Mouse (Mus musculus) gastrocnemius, adult 18-20 months (tissue): Measurements from ENCODE around the gene Atp5h. TPM values are rescaled to one million over a fixed set of nuclear protein-coding genes. Genes with fewer than 3 reads are reported as not detected.
"Not testable (repeated sequence)": the region's sequence is repeated elsewhere in the genome, so short reads cannot be mapped to it uniquely, and the experiment has no call there.

Experiments
- DNase-seq: peaks from one replicate; pipeline ENCODE4 v3.0.0; 2021; ENCODE audit warnings: low spot score
- total RNA-seq, 2 experiments: library from RNA; stranded (reverse); gene quantifications; 2 replicates each; pipeline ENCODE4 v1.2.3; 2021

Gene Atp5h
- total RNA-seq, 2 experiments from 2014 or later = 772 to 857 TPM

DNA sequence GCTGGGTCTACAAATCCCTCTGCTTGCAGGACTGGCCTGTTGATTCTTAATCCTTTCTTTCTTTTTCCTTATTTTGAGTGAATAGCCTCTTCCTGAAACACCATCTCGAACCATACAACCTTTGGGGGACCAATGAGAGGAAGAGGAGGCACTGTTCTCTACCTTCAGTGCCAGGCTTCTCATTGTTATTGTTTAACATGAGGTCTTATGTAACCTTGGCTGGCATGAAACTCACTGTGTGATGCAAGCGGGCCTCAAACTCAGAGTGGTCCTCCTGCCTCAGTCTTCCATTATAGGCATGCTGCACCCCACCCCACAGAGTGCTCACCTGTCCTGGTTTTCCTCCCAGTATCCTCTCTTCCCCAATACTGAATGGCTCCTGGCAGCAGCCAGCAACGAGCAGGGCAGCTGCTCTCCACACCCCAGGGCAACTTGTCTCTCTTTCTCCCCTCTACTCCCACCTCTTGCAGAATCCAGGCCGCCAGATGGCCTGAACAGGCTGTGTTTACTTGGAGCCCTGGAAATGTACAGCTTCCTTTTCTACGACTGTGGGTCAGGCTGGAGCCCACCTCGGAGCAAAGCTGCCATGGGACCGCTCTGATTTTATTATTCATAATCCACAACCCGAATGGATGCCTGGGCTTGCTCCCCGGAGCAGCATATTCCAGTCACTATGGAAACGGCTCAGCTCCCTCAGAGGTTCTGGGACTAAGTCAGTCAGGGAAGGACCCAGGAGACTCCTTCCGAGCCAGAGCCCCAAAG is 19.0 kb downstream of the Atp5h start:
- no peak for DNase-seq

GRCm38 (mm10) chr11:115400126-115400525 is 19.6 kb downstream of the Atp5h start:
- DNase-seq = no peak

DNA sequence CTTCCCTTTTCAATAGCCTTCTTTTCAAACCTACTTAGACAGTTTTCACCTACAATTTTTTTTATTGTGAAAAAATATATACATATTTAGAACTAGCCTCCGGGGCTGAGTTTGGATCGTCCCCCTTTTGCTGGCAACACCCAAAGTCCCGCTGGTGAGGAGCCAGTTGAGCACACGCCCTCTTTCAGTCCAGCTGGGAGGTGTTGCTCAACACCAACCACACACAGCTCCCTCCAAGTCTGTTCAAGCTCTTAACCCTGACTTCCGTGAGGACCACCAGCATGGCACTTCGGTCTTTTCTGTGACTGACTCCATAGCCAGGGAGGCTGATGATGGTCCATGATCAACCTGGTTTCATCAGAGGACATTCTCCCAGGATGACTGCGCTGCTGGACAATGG is 21.7 kb downstream of the Atp5h start:
- no peak for DNase-seq

- no peak for DNase-seq
These were observed 25.9 kb downstream of the Atp5h start for GRCm38 (mm10) chr11:115393721-115394325.

DNA sequence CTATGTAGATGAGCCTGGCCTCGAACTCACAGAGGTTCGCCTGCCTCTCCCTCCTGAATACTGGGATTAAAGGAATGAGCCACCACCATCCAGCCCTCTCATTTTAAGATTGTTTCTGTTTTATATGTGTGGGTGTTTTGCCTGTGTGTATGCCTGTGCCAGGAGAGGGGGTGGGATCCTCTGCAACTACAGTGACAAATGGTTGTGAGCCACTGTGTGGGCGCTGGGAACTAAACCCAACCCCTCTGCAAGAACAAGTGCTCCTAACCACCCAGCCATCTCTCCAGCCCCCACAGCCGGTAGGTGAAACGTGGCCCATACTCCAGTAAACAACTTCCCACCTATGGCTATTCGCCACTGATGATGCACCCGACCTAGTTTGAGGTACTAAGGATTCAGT is 28.4 kb downstream of the Atp5h start:
- DNase-seq = no peak

GRCm38 (mm10) chr11:115386859-115387258 is 32.9 kb downstream of the Atp5h start:
- not testable (repeated sequence) for DNase-seq

- no peak for DNase-seq
These were observed 35.2 kb downstream of the Atp5h start for GRCm38 (mm10) chr11:115384587-115384986.

DNA sequence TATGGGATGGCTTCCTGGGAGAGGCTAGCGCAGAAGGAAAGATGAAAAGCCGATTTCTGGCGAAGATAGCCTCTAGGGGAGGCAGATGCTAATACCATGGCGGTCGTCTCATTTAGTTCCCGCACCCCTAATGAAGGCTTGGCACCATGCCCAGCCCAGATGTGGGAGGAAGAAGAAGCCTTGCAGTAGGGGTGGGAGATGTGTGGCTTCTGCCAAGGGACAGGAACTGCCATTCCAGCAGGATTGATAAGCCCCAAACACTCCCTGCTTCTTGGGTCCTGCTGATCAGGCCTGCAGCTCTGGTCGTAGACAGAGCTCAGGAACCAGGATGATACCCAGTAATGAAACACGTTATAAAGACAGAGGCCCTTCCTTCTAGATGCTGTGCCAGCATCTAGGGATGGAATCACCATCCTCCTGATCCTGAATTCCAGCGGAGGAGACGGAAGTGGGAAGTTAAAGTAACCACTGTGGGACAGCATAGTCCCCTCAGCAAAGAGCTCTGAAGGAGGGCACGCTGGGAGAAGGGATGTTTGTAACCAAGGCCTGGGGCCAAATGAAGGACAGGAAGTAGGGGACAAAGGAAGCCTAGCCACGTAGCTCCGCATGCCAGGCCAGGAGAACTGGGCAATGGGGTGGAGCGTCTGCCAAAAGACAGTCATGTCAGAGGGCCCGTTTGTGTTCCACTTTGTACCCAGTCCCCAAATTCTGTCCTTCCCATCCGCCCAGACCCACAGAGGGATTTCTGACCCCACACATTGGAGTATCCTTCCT is 35.9 kb downstream of the Atp5h start:
- no peak for DNase-seq

DNA sequence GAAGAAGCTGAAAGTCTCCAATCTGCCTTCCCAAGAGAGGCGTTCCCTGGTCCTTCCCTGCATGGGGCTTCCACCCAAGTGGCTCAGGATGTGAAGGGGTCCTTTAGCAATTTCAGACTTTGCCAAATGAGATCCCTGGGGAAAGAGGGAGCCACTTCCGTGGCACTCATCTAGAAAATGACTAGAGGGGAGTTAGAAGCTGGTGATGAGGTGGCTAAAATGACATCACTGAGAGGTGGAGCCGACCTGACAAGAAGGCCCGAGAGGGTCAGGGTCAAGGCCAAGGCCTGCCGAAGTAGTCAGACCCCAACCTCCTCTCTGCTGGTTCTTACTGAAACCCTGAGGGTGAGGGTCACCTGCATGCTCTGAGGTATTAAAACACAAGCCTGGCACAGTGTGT is 36.9 kb downstream of the Atp5h start:
- no peak for DNase-seq

- DNase-seq = peak; percentile 91
These were observed 37.8 kb downstream of the Atp5h start, which contains the start of gene Cdr2l for GRCm38 (mm10) chr11:115381743-115382539. Cdr2l (plus strand) TSS chr11:115381916.

DNA sequence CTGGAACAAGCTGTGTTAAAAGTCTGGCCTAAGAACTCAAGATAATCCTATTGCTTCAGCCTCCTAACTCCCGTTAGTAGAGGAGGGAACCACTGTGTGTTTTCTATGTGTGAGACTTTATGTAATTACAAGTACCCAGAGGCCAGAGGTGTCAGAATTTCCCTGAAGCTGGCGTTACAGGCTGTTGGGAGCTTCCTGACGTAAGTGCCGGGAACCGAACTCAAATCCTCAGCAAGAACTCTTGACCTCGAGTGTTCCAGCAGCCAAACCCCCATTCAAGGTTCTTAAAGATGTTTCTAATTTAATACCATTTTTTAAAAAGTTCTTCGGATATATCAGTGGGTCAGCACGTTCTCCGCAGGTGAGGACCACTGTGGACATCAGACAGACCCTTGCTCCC is 38.5 kb downstream of the Atp5h start:
- DNase-seq = no peak

DNA sequence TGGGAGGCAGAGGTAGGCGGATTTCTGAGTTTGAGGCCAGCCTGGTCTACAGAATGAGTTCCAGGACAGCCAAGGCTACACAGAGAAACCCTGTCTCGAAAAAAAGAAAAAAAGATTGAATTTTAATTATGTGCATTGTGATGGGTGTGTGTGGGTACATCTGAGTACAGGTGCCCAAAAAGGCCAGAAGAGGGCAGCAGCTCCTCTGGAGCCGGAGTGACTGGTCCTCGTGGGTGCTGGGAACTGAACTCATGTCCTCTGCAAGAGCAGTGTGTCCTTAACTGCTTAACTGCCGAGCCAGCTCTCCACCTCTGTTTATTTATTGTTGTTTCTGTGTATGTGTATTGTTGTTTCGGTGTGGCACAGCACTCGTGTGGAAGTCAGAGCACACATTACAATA is 41.9 kb downstream of the Atp5h start:
- DNase-seq = no peak

DNA sequence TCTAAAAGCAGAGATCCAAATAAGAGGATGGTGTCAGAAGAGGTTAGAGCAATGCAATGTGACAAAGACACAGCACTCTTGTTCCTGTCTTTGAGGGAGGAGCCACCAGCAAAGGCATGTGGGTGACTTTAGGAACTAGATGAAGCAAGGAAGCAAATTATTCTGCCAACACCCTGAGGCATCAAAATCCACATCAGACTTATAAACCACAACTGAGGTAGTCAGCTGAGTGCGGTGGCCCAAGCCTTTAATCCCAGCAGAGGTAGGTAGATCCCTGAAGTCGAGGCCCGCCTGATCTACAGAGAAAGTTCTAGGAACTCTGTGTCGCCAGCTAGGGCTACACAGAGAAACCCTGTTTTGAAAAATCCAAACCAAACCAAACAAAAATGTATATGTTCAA is 42.5 kb downstream of the Atp5h start:
- DNase-seq = no peak

- DNase-seq = no peak
These were observed 43.0 kb downstream of the Atp5h start for GRCm38 (mm10) chr11:115376722-115377121.

GRCm38 (mm10) chr11:115374695-115375425 is 44.9 kb downstream of the Atp5h start:
- DNase-seq = no peak

DNA sequence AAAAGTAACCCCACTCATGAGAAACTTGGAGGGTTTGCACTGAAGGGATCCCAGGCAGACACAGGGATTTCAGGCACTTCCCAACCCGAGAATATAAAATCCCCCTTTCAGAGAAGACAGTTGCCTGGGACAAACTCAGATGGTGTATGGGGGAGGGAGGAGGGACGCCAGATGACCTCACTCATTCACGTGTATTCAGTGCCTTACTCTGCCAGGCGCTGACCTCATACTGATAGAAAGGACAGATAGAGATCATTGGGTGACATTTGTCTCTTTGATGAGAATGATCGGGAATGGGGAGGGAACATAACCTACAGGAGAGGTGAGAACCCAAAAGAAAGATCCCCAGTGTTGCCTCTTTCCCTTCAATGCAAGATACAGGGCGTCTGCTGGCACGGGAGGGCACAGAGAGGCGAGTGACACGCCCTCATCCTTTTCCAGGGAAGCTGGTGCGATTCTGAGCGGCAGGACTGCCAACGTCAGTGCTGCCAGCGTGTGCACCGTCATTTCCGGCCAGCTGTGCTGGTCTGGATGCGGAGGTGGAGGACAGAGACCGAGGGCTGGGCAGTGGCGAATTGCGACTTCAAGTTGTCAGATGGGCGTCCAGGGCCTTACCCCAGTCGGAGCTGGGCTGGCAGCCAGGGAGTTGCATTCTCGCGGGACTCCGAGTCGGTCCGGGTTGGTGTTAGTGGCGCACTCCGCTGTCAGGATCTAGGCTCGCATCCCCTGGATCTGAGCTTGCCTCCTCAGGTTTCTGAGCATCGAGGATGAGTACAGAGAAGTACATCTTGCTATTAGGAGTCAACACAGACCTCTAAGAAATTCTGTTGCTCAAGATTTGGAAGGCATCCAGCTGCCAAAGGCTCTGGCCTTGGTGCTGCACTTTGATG is 45.7 kb downstream of the Atp5h start:
- peak; percentile 62 for DNase-seq

GRCm38 (mm10) chr11:115372737-115373136 is 47.0 kb downstream of the Atp5h start:
- DNase-seq = no peak

DNA sequence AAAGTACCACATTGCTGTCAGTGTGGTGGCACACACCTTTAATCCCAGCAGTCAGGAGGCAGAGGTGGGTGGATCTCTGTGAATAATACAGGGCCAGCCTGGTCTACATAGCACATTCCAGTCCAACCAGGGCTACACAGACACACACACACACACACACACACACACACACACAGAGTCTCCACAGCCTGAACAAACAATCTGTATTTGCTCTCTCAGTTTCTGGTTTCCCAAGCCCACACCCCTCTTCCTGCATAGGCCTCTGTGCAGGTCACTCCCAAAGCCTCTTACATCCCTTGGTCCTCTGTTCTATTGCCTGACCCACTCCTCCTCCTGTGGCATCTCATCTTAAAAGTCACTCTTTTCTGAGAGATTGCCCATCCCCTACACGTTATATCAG is 47.7 kb downstream of the Atp5h start:
- DNase-seq = no peak

- no peak for DNase-seq
These were observed 48.4 kb downstream of the Atp5h start for GRCm38 (mm10) chr11:115371354-115371753.

GRCm38 (mm10) chr11:115370368-115370767 is 49.4 kb downstream of the Atp5h start:
- no peak for DNase-seq
